Mouse (Mus musculus) megakaryocyte, adult 5-6 weeks (primary cell): ENCODE data around the gene Kif21b. TPM values are rescaled to one million over a fixed set of nuclear protein-coding genes. Genes with fewer than 3 reads are reported as not detected.

Experiments
- ATAC-seq: 2 replicates; pipeline ENCODE4 v1.8.0; 2016; ENCODE audit warnings: mild to moderate bottlenecking, inconsistent platforms; ENCODE audit not compliant: poor library complexity, severe bottlenecking
- total RNA-seq, 2 experiments: library from RNA; stranded (forward) in 1 of 2; stranded (reverse) in 1 of 2; fragments of 153-499, 151-499 nt in 1 of 2; fragments of 221-1000, 200-1000 nt in 1 of 2; gene quantifications; 2 replicates each; pipeline versions ENCODE4 v1.2.3 to v1.2.4; 2015 to 2017

The Kif21b gene
- total RNA-seq, 2 experiments from 2014 or later = 36.3 to 41.1 TPM

DNA sequence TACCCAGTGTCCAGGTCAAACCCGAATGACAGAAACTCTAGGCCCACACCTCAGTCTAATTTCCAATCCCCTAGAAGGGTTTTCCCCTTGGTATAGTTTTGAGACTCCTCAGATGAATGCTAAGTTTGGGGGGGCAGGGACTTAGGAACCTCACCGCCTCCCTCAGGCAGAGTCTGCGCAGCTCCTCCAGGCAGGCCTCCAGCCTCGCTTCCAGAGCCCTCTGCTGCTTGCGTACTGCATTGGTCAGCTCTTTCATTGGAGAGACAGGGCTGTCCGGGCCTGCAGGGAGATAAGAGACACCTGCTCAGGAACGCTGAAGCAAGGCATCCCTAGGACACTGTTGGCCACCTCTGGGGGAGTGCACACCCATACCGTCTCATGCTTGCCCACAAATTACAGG, 95.4 kb downstream of the Kif21b start:
- ATAC-seq = no peak

Other genes starting within 250 kb of the Kif21b start
- not detected in 2 replicates for gene Pkp1, start 212.2 kb upstream of the Kif21b start, total RNA-seq (2015)
- gene Pkp1, start 212.2 kb upstream of the Kif21b start, total RNA-seq (2017) = not detected in 2 replicates
- not detected in 2 replicates for gene Igfn1, start 125.0 kb upstream of the Kif21b start, total RNA-seq (2015)
- gene Igfn1, start 125.0 kb upstream of the Kif21b start, total RNA-seq (2017) = not detected in 2 replicates
- 2.5 and 3.9 TPM in 2 replicates for gene Tmem9, start 123.2 kb upstream of the Kif21b start, total RNA-seq (2015)
- 2.8 and 3.7 TPM in 2 replicates for gene Tmem9, start 123.2 kb upstream of the Kif21b start, total RNA-seq (2017)
- not detected in 2 replicates for gene Ascl5, start 80.6 kb upstream of the Kif21b start, total RNA-seq (2015)
- not detected in 2 replicates for gene Ascl5, start 80.6 kb upstream of the Kif21b start, total RNA-seq (2017)
- gene Cacna1s, start 78.6 kb upstream of the Kif21b start, total RNA-seq (2015) = 0.05 TPM in 1 of 2 replicates, not detected in the other
- gene Cacna1s, start 78.6 kb upstream of the Kif21b start, total RNA-seq (2017) = not detected in 2 replicates
- gene Mroh3, start 81.4 kb downstream of the Kif21b start, total RNA-seq (2015) = not detected in 2 replicates
- gene Mroh3, start 81.4 kb downstream of the Kif21b start, total RNA-seq (2017) = not detected in 2 replicates
- gene Inava, start 102.9 kb downstream of the Kif21b start, total RNA-seq (2015) = not detected in 2 replicates
- gene Inava, start 102.9 kb downstream of the Kif21b start, total RNA-seq (2017) = not detected in 2 replicates
- not detected in 2 replicates for gene Gpr25, start 129.5 kb downstream of the Kif21b start, total RNA-seq (2015)
- gene Gpr25, start 129.5 kb downstream of the Kif21b start, total RNA-seq (2017) = not detected in 2 replicates
- gene Camsap2, start 214.7 kb downstream of the Kif21b start, total RNA-seq (2015) = 12.9 and 15.0 TPM in 2 replicates
- 20.0 and 22.6 TPM in 2 replicates for gene Camsap2, start 214.7 kb downstream of the Kif21b start, total RNA-seq (2017)